Mouse (Mus musculus): Measurements from ENCODE around the gene Ddx31.

DNA sequence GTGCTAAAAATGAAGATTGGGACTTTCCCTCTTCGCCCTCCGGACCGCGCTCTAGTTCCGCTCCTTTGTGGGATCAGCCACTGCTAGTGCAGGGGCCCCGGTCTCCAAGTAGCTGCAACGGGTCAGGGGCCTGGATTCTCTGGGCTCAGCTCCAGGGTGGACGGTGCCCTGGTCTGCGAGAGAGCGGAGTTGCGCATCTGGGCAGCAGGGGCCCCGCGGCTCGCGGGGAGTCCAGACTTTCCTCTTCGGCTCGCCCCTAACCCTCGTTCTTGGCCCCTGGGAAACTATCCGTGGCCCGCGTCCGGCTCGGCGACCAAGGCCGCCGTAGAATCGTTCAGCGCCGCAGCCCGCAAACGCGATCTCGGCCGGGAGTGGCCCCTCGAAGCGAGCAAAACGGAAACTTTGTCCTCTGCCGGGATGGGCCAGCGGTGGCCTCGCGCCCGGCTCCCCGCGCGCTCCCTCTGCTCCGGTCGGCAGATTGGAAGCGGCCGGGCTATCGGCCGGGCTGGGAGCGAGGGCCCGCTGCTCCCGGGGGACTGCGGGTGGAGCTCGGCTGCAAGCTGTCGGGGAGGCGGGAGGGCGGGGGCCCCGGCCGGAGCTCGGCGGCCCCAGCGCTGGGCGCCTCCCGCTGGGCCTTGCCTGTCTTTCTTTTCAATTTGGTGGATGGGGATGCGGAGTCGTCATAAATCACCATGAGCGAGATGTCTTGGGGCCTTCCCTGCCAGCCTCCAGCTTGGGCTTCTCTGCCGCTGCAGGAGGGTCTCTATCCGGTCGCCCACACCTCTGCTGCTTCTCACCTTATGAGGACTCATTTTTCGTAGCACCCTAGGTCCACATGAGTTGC lies 77.5 kb downstream of the Ddx31 start:
- no peak for TF ChIP-seq POLR2A (IDR thresholded peaks at IDR 0.05; ENCODE audit: low read depth, low read length)
- no peak for TF ChIP-seq CTCF (IDR thresholded peaks at IDR 0.05; ENCODE audit: extremely low read depth, insufficient read depth, insufficient read length, insufficient replicate concordance)

Measured in spleen, adult 2 months (tissue).